Mouse (Mus musculus) layer of hippocampus, adult 18-20 months (tissue): ENCODE data around the gene Enc1. TPM values are rescaled to one million over a fixed set of nuclear protein-coding genes. Genes with fewer than 3 reads are reported as not detected.

Experiments
- DNase-seq, 2 experiments: peaks; one replicate each; pipeline ENCODE4 v3.0.0; 2022; ENCODE audit warnings: low spot score in 2 of 2
- total RNA-seq, 2 experiments: library from RNA; stranded (reverse); gene quantifications; 2 replicates each; pipeline ENCODE4 v1.2.3; 2021

Gene Enc1
- total RNA-seq, 2 experiments from 2014 or later: 757 to 762 TPM

DNA sequence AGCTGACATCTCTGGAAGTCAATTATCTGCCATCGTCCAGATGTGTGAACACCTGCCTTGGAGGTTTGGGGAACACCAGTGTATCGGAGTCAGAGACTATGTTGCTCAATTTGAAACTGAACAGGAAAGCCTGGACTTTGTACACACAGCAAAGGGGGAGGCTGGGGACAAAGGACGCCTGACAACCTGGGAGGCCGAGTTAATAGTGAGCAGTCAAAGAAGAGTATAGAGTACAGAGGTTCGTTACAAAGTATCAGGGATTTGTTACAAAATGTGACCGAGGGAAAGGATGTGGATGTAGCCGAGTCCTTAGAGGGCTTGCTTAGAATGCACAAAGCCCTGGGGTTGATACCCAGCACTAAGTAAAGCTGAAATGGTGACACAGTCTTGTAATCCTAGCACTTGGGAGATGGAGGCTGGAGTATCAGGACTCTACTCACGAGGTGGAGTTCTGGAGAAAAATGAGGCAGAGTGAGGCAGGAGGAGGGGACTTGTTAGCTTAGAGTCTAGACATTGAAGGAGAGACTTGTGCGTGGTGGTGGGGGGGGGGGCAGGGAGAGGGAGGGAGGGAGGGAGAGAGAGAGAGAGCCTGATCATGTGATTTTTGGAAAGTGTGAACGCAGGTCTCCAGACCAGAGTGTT, 16.4 kb upstream of the Enc1 start:
- no peak for DNase-seq

DNA sequence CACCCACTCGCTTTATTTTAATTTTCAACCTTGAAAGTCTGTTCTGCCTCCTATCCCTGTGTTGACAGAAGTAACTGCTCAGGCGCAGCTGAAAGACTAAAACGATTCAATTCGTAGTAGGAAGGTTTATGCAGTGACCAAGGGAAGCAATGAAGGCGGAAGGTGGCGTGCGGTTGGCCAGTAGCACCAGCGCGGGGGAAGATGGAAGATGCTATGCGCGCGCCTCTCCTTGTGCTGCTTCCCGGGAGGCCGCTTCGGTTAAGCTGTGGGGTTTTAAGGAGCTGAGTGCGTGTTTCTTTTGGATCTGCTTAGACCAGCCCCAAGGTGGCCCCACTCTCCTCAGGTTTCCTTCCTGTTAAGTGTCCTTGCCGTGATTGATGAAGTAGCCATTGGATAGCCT, 15.8 kb upstream of the Enc1 start:
- DNase-seq: no peak

DNA sequence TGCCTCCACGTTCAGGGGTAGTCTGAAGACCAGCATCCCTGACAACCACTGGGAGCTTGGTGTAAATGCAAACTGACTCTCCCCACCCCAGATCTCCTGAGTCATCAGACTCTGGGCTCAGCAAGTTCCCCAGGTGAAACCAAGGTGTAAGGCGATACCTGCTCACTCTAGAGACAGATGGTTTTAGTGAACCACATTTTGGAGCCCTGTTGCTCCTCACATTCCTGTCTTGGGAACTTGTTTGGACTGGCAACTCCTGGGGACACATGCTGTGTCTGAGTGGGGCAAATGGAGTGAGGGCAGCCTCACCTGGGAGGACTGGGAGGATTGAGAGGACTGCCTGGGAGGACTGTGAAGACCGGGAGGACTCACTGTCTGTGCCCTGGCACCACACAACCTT, 13.1 kb upstream of the Enc1 start:
- no peak for DNase-seq

DNA sequence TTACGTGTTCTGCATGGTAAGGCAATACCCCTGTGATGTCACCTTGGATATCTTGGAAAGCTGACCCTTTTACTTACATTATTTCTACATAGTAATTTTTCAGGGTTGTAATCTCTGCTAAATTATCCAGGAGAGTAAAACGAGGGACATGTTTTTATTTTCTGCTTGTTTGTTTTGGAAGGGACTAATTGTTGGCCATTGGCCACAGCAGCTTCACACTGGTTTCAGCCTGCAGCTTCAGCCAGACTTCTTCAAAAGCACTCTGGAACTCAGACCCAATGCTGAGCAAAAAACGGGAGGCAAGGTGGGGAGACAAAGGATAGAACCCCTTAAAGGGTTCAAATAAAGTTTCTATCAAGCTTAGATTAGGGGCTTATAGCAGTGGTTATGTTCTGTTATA, 10.8 kb upstream of the Enc1 start:
- DNase-seq: no peak

DNA sequence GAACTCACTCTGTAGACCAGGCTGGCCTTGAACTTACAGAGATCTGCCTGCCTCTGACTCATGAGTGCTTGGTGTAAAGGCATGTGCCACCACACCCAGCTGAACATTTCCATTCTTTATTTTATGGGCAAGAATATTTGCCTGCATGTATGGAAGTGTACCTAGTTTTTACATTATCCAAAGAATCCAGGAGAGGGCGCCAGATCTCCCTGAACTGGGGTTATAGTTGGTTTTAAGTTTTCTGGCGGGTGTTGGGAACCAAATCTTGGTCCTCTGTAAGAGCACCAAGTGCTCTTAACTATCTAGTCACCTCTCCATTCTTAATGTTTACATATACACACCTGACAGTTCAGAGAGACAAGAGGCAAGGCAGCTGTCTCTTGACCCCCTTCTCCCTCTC, 7.8 kb upstream of the Enc1 start:
- no peak for DNase-seq

- DNase-seq: peak; percentile 80 to 93
Measured at GRCm38 (mm10) chr13:97234785-97235417, 6.0 kb upstream of the Enc1 start.

DNA sequence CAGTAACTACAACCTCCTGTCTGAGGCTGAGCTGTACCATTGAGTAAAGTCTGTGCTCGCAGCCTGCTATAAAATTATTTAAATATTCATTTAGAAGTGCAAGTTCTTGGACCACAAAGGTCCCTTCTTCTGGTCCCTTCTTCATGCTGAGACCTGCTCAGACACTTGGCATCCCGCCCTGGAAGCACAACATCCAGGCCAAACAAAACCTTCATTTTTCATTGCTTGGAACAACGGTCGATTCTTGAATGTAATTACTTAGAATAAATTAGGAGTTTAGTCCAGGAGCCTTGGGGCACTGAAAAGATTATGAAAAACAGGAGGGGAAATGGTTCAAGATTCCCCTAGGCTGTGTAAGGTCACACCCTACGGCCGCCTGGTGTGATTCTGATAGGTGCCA, 5.0 kb upstream of the Enc1 start:
- no peak for DNase-seq

DNA sequence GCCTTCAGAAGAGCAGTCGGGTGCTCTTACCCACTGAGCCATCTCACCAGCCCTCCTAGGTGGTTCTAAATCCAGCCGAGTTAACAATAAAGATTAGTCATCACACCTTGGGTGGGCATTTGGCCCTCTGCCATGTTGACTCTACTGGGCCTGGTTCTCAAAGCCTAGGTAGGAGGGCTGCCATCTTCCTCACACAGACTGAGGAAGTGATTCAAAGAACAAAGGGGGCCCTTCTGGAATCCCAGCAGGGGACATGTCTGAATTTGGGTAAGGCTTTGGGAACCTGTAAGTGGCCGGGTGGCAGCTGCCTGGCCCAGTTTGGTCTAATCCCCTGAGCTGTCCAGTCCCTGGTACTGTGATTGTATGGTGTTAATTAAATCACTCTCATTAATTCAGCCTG, 3.2 kb upstream of the Enc1 start:
- no peak for DNase-seq

- no peak for DNase-seq
Measured at GRCm38 (mm10) chr13:97238181-97238981, 2.5 kb upstream of the Enc1 start.

- peak; percentile 57 to 82 for DNase-seq
Measured at GRCm38 (mm10) chr13:97239343-97240180, 1.3 kb upstream of the Enc1 start.

GRCm38 (mm10) chr13:97240279-97240964, 483 bp upstream of the Enc1 start:
- peak; percentile 77 to 79 for DNase-seq

GRCm38 (mm10) chr13:97241787-97242280, 929 bp downstream of the Enc1 start:
- no peak for DNase-seq

GRCm38 (mm10) chr13:97242716-97243115, 1.8 kb downstream of the Enc1 start:
- no peak for DNase-seq

GRCm38 (mm10) chr13:97243962-97244711, 3.2 kb downstream of the Enc1 start:
- no peak for DNase-seq

GRCm38 (mm10) chr13:97244712-97245105, 3.8 kb downstream of the Enc1 start:
- no peak for DNase-seq

DNA sequence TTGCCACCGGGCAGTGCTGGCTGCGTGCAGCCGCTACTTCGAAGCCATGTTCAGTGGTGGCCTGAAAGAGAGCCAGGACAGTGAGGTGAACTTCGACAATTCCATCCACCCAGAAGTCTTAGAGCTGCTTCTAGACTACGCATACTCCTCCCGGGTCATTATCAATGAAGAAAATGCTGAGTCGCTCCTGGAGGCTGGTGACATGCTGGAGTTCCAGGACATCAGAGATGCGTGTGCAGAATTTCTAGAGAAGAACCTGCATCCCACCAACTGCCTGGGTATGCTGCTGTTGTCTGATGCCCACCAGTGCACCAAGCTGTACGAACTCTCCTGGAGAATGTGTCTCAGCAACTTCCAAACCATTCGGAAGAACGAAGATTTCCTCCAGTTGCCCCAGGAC, 4.3 kb downstream of the Enc1 start:
- no peak for DNase-seq

GRCm38 (mm10) chr13:97246217-97246616, 5.3 kb downstream of the Enc1 start:
- DNase-seq: no peak

DNA sequence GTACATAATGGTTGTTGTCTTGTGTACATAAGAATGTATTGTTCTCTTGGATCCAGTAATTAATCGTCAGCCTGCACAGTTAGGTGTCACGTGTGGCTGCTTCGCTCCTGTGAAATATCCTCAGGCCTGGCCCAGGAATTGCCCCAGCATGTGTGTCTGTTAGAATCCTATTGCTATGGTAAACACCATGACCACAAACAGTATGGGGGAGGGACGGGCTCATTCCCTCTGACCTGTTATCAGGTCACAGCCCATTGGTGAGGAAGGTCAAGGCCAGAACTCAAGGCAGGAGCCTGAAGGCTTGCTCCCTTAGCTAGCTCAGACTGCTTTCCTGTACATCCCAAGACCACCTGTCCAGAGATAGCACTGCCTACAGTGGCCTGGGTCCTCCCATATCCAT, 6.8 kb downstream of the Enc1 start:
- no peak for DNase-seq

- no peak for DNase-seq
Measured at GRCm38 (mm10) chr13:97249051-97249461, 8.2 kb downstream of the Enc1 start.

GRCm38 (mm10) chr13:97249507-97250078, 8.7 kb downstream of the Enc1 start:
- no peak for DNase-seq
